Mouse (Mus musculus): ENCODE results near the gene Afdn.

DNA sequence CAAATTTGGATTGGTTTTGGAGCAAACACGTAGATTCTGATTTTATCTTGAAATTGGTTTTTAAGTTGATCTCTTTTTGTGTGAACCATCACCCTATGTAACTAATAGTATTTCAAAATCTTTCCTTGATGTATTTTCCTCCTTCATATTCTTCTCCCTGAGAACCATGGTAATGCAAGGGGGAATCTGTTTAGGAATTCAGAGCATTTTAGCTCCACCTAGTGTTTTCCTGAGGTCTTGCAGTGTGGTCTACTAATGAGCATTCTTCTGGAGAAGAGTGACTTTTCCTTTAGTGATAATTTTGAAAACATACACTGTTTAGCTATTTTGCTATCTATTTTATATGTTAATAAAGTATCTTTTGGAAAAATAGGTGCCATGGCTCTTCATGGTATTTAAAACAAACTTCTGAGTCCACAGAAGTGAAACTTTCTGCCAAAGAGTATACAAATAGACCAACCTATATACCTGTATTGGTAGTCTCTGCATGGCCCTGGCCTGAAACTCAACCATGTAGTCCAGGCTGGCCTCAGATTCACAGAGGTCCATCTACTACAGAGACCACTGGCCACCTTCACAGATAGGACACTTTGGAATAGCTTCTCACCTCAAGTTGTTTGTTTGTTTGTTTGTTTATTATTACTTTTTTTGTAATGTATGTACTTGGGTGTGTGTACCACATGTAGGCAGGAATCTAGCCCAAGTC is 70.5 kb downstream of the Afdn start:
- TF ChIP-seq POLR2A (IDR thresholded peaks at IDR 0.05; ENCODE audit: borderline replicate concordance, control insufficient read depth, low read depth, low read length) (no peak), CTCF (IDR thresholded peaks at IDR 0.05; ENCODE audit: control insufficient read depth, insufficient read depth, low read length) (no peak)

Data from bone marrow, adult 2 months (tissue).